Mouse (Mus musculus): ENCODE results near the gene Adgrd1.
"Not testable (repeated sequence)": the region's sequence is repeated elsewhere in the genome, so short reads cannot be mapped to it uniquely, and the experiment has no call there.

DNA sequence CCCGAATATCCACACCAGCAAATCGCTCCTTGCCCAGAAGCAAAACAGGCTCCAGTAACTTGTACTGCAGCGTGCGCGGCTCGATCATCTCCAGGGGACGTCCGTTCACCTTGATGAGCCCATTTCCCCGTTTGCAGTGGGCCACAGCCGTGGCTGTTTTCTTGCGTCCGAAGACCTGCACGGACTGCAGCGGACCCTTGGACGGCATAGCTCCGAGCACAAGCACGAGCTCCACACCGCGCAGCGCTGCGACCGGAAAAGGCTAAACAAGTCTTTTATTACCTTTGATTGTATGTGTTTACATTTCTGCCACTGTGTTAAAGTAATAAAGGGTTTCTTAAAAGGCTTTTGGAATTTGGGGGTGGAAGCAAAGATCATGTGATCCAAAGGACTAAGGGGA lies 31.8 kb downstream of the Adgrd1 start:
- TF ChIP-seq CTCF, EP300 (IDR thresholded peaks at IDR 0.05; ENCODE audit: low read depth): not testable (repeated sequence)
